Mouse (Mus musculus) stomach, postnatal 0 days (tissue): ENCODE measurements around the gene Dnah8. TPM values are rescaled to one million over a fixed set of nuclear protein-coding genes. Genes with fewer than 3 reads are reported as not detected.

Source experiments
- ATAC-seq: fragments of 200-750 bp; cut with Nextera tagmentation; 2 replicates; pipeline ENCODE4 v1.8.0; 2017; ENCODE audit not compliant: low FRiP score, low TSS enrichment
- DNase-seq: peaks from one replicate; pipeline ENCODE4 v3.0.0-alpha.2; 2016; ENCODE audit warnings: low spot score
- H3K27ac ChIP-seq: fragments of 300-500 bp; sonication (generic); replicated peaks from 2 replicates; pipeline ENCODE4 v1.5.1; 2014; ENCODE audit warnings: mild to moderate bottlenecking, control low read depth
- H3K27me3 ChIP-seq: fragments of 300-500 bp; sonication (generic); 2 replicates; pipeline ENCODE4 v1.6.1; 2014; ENCODE audit warnings: low read length; ENCODE audit not compliant: control insufficient read depth, insufficient read depth
- H3K36me3 ChIP-seq: fragments of 300-500 bp; sonication (generic); 2 replicates; pipeline ENCODE4 v1.6.1; 2014; ENCODE audit warnings: low read length, mixed read lengths; ENCODE audit not compliant: control insufficient read depth, insufficient read depth
- H3K4me1 ChIP-seq: fragments of 300-500 bp; sonication (generic); replicated peaks from 2 replicates; pipeline ENCODE4 v1.6.1; 2014; ENCODE audit warnings: antibody characterized with exemption; ENCODE audit not compliant: control insufficient read depth, insufficient read depth
- H3K4me2 ChIP-seq: fragments of 300-500 bp; sonication (generic); replicated peaks from 2 replicates; pipeline ENCODE4 v1.6.1; 2014; ENCODE audit warnings: low read depth, mild to moderate bottlenecking, control low read depth, moderate library complexity
- H3K4me3 ChIP-seq: fragments of 300-500 bp; sonication (generic); 2 replicates; pipeline ENCODE4 v1.5.1; 2014; ENCODE audit warnings: low read depth, low read length, control low read depth
- H3K9ac ChIP-seq: fragments of 300-500 bp; sonication (generic); 2 replicates; pipeline ENCODE4 v1.6.1; 2014; ENCODE audit warnings: mild to moderate bottlenecking, low read length, control low read depth, mixed read lengths
- H3K9me3 ChIP-seq: fragments of 300-500 bp; sonication (generic); 2 replicates; pipeline ENCODE4 v1.6.1; 2016; ENCODE audit warnings: low read length; ENCODE audit not compliant: control insufficient read depth
- CTCF ChIP-seq: IDR thresholded peaks from 2 replicates; pipeline ENCODE4 v1.5.1; 2016; ENCODE audit warnings: antibody characterized with exemption, low read depth, mild to moderate bottlenecking, moderate library complexity
- EP300 ChIP-seq: optimal IDR thresholded peaks from 2 replicates; pipeline ENCODE3; 2016; ENCODE audit warnings: antibody characterized with exemption
- WGBS: fragments of 180-500 bp; shearing (Covaris S2); extraction: QIAGEN DNeasy Blood & Tissue Kit; methylation state at CpG from one replicate; pipeline ENCODE4 v1.1.7; 2014; 5-methylcytosine and 5-hydroxymethylcytosine counted together
- polyA plus RNA-seq: library from polyadenylated mRNA; unstranded; fragments of >200 nt; fragmentation: Nextera tagmentation; extraction: Ambion mirVana; gene quantifications from 2 replicates; pipeline ENCODE4 v1.2.1, GENCODE M21; 2015

Dnah8 gene
- polyA plus RNA-seq, 1 experiment from 2014 or later = 0.92 TPM

- H3K27ac ChIP-seq = no peak overlapping the region
- WGBS = 16% methylated on average over 2 of the region's 2 CpGs
- no peaks in the 10 kb centered on the region for H3K9me3 ChIP-seq
- no peak for TF ChIP-seq EP300
- TF ChIP-seq CTCF = peak; percentile 57
- H3K36me3 ChIP-seq = no peaks in the 10 kb centered on the region
- H3K4me3 ChIP-seq = no peak overlapping the region
- no peak overlapping the region for H3K4me2 ChIP-seq
- DNase-seq (no peak), ATAC-seq (no peak)
- no peak overlapping the region for H3K9ac ChIP-seq
- H3K27me3 ChIP-seq = no peaks in the 10 kb centered on the region
- no peaks in the 10 kb centered on the region for H3K4me1 ChIP-seq
These were observed 268.6 kb downstream of the Dnah8 start for GRCm38 (mm10) chr17:30892730-30893129.

- H3K4me3 ChIP-seq = no peak overlapping the region
- ATAC-seq = no peak
- TF ChIP-seq CTCF (no peak), EP300 (no peak)
- no peak for DNase-seq
- H3K4me2 ChIP-seq = no peak overlapping the region
- no peaks in the 10 kb centered on the region for H3K27me3 ChIP-seq
- no peaks in the 10 kb centered on the region for H3K36me3 ChIP-seq
- no peaks in the 10 kb centered on the region for H3K4me1 ChIP-seq
- no peak overlapping the region for H3K9ac ChIP-seq
- no peaks in the 10 kb centered on the region for H3K9me3 ChIP-seq
- H3K27ac ChIP-seq = no peak overlapping the region
- WGBS = 2% methylated on average over 2 of the region's 2 CpGs
These were observed 272.9 kb downstream of the Dnah8 start for GRCm38 (mm10) chr17:30897075-30897474.

GRCm38 (mm10) chr17:30901627-30902026, 277.5 kb downstream of the Dnah8 start, which contains the start of gene Glp1r:
TSS of gene Glp1r (plus strand) at chr17:30901817.
- H3K27ac ChIP-seq = no peak within 1 kb of the TSS
- no peak for TF ChIP-seq CTCF
- TF ChIP-seq EP300 = no peak
- 1% methylated on average over 36 of the region's 37 CpGs for WGBS
- H3K4me1 ChIP-seq = no peaks in the 10 kb centered on the region
- DNase-seq (peak; percentile 58), ATAC-seq (0 out of 2 replicates have a peak, but pooled peaks have one; percentile 27)
- H3K4me3 ChIP-seq = peak within 1 kb of the TSS; percentile 44
- H3K4me2 ChIP-seq = peak within 1 kb of the TSS; percentile 77
- no peaks in the 10 kb centered on the region for H3K9me3 ChIP-seq
- H3K9ac ChIP-seq = peak within 1 kb of the TSS; percentile 47
- H3K27me3 ChIP-seq = no peaks in the 10 kb centered on the region
- H3K36me3 ChIP-seq = no peaks in the 10 kb centered on the region

GRCm38 (mm10) chr17:30904096-30904495, 279.9 kb downstream of the Dnah8 start:
- H3K9ac ChIP-seq = no peak overlapping the region
- DNase-seq = no peak
- no peak overlapping the region for H3K4me2 ChIP-seq
- TF ChIP-seq EP300 (no peak), CTCF (no peak)
- no peaks in the 10 kb centered on the region for H3K27me3 ChIP-seq
- 62% methylated on average over 2 of the region's 2 CpGs for WGBS
- H3K4me1 ChIP-seq = no peaks in the 10 kb centered on the region
- no peaks in the 10 kb centered on the region for H3K9me3 ChIP-seq
- no peaks in the 10 kb centered on the region for H3K36me3 ChIP-seq
- no peak for ATAC-seq
- H3K4me3 ChIP-seq = no peak overlapping the region
- no peak overlapping the region for H3K27ac ChIP-seq

- no peaks in the 10 kb centered on the region for H3K36me3 ChIP-seq
- DNase-seq (no peak), ATAC-seq (no peak)
- H3K4me2 ChIP-seq = no peak overlapping the region
- no peak overlapping the region for H3K4me3 ChIP-seq
- no peaks in the 10 kb centered on the region for H3K27me3 ChIP-seq
- TF ChIP-seq EP300 (no peak), CTCF (no peak)
- no peaks in the 10 kb centered on the region for H3K9me3 ChIP-seq
- no peak overlapping the region for H3K9ac ChIP-seq
- no peak overlapping the region for H3K27ac ChIP-seq
- 59% methylated on average over 4 of the region's 4 CpGs for WGBS
- H3K4me1 ChIP-seq = no peaks in the 10 kb centered on the region
These were observed 283.4 kb downstream of the Dnah8 start for GRCm38 (mm10) chr17:30907577-30907976.

GRCm38 (mm10) chr17:30910866-30911731, 286.9 kb downstream of the Dnah8 start:
- Histone ChIP-seq H3K4me1 (no peaks in the 10 kb centered on the region), H3K9me3 (no peaks in the 10 kb centered on the region), H3K36me3 (no peaks in the 10 kb centered on the region), H3K4me3 (no peak overlapping the region), H3K27me3 (no peaks in the 10 kb centered on the region), H3K27ac (no peak overlapping the region), H3K9ac (no peak overlapping the region), H3K4me2 (no peak overlapping the region)
- DNase-seq (no peak), ATAC-seq (no peak)
- 56% methylated on average over 27 of the region's 27 CpGs for WGBS
- TF ChIP-seq CTCF = no peak
- TF ChIP-seq EP300 = no peak
